Mouse (Mus musculus) liver, embryonic 14.5 days (tissue): Measurements from ENCODE around the gene Ncoa7. TPM values are rescaled to one million over a fixed set of nuclear protein-coding genes. Genes with fewer than 3 reads are reported as not detected.

Source experiments
- ATAC-seq: fragments of 200-750 bp; cut with Nextera tagmentation; 2 replicates; pipeline ENCODE4 v1.8.0; 2017; ENCODE audit warnings: moderate number of reproducible peaks, mild to moderate bottlenecking, moderate library complexity; ENCODE audit not compliant: insufficient read depth
- DNase-seq, 3 experiments: peaks; one replicate each; pipeline ENCODE4 v3.0.0-alpha.2; 2012 to 2013; ENCODE audit warnings: low read depth in 3 of 3, low spot score in 3 of 3
- H3K27ac ChIP-seq: fragments of 300-500 bp; sonication (generic); 2 replicates; pipeline ENCODE4 v1.5.1; 2014; ENCODE audit warnings: moderate library complexity, mild to moderate bottlenecking, control low read depth, inconsistent platforms
- H3K27me3 ChIP-seq: fragments of 300-500 bp; sonication (generic); 2 replicates; pipeline ENCODE4 v1.6.1; 2014; ENCODE audit warnings: mild to moderate bottlenecking, low read length, moderate library complexity; ENCODE audit not compliant: control insufficient read depth, insufficient read depth
- H3K36me3 ChIP-seq: fragments of 300-500 bp; sonication (generic); replicated peaks from 2 replicates; pipeline ENCODE4 v1.6.1; 2014; ENCODE audit warnings: low read depth; ENCODE audit not compliant: control insufficient read depth, insufficient read depth
- H3K4me1 ChIP-seq, 2 experiments: fragments of 200-500 bp in 1 of 2; fragments of 300-500 bp in 1 of 2; sonication (generic) in 1 of 2; replicated peaks; 2 replicates each; pipeline ENCODE4 v1.6.1; 2012 to 2014; ENCODE audit warnings: antibody characterized with exemption in 1 of 2, inconsistent platforms in 1 of 2, low read length in 1 of 2; ENCODE audit not compliant: control insufficient read depth in 2 of 2, insufficient read depth in 2 of 2
- H3K4me2 ChIP-seq: fragments of 300-500 bp; sonication (generic); 2 replicates; pipeline ENCODE4 v1.6.1; 2014; ENCODE audit warnings: low read depth, mild to moderate bottlenecking, control low read depth, moderate library complexity
- H3K4me3 ChIP-seq, 2 experiments: fragments of 200-500 bp in 1 of 2; fragments of 300-500 bp in 1 of 2; sonication (generic) in 1 of 2; 2 replicates each; pipeline ENCODE4 v1.5.1; 2012 to 2014; ENCODE audit warnings: low read depth in 2 of 2, low read length in 2 of 2, mild to moderate bottlenecking in 2 of 2, control low read depth in 1 of 2, inconsistent platforms in 1 of 2, moderate library complexity in 1 of 2; ENCODE audit not compliant: insufficient read depth in 1 of 2
- H3K9ac ChIP-seq: fragments of 300-500 bp; sonication (generic); replicated peaks from 2 replicates; pipeline ENCODE4 v1.6.1; 2014; ENCODE audit warnings: mild to moderate bottlenecking, control low read depth, moderate library complexity
- H3K9me3 ChIP-seq: fragments of 300-500 bp; sonication (generic); 2 replicates; pipeline ENCODE4 v1.6.1; 2016; ENCODE audit warnings: low read length, mixed read lengths; ENCODE audit not compliant: control insufficient read depth
- CTCF ChIP-seq: IDR thresholded peaks from 2 replicates; pipeline ENCODE4 v1.5.1; 2016; ENCODE audit warnings: antibody characterized with exemption, low read depth, control low read depth
- EP300 ChIP-seq: IDR thresholded peaks from 2 replicates; pipeline ENCODE4 v1.6.1; 2016; ENCODE audit warnings: antibody characterized with exemption, low read depth
- WGBS: fragments of 180-500 bp; shearing (Covaris S2); extraction: QIAGEN DNeasy Blood & Tissue Kit; methylation state at CpG from one replicate; pipeline ENCODE4 v1.1.7; 2014; ENCODE audit not compliant: insufficient replicate concordance; 5-methylcytosine and 5-hydroxymethylcytosine counted together
- polyA plus RNA-seq, 2 experiments: library from polyadenylated mRNA; depleted of rRNA in 1 of 2; stranded (reverse) in 1 of 2; unstranded in 1 of 2; fragments of >200 nt; fragmentation: Nextera tagmentation in 1 of 2; extraction: Ambion mirVana in 1 of 2; gene quantifications; 2 replicates each; pipeline versions ENCODE4 v1.2.1 to v1.2.3; 2012 to 2014

Ncoa7 gene
- polyA plus RNA-seq, 2 experiments: 7.7 to 10.6 TPM

GRCm38 (mm10) chr10:30796469-30797261 is 6.5 kb downstream of the Ncoa7 start:
- Histone ChIP-seq H3K4me1 (peaks cover 0 to 10% of the 10 kb centered on the region in 2 experiments; a peak in 2 of 4 replicates), H3K27ac (no peak overlapping the region), H3K4me3 (no peak overlapping the region), H3K27me3 (no peaks in the 10 kb centered on the region), H3K9me3 (no peaks in the 10 kb centered on the region), H3K4me2 (no peak overlapping the region), H3K9ac (no peak overlapping the region), H3K36me3 (peaks cover 7% of the 10 kb centered on the region; the same call in 1 of the 2 replicates)
- no peak for ATAC-seq
- no peak for DNase-seq
- no peak for TF ChIP-seq CTCF
- no peak for TF ChIP-seq EP300
- WGBS: 60% methylated on average over 5 of the region's 5 CpGs

- Histone ChIP-seq H3K27ac (no peak overlapping the region), H3K36me3 (peaks cover 7% of the 10 kb centered on the region; the same call in 1 of the 2 replicates), H3K27me3 (no peaks in the 10 kb centered on the region), H3K4me2 (no peak overlapping the region), H3K4me1 (peaks cover 10 to 13% of the 10 kb centered on the region in 2 experiments), H3K9me3 (no peaks in the 10 kb centered on the region), H3K9ac (no peak overlapping the region), H3K4me3 (no peak overlapping the region)
- ATAC-seq (no peak), DNase-seq (no peak)
- no peak for TF ChIP-seq EP300
- no peak for TF ChIP-seq CTCF
- 79% methylated on average over 3 of the region's 3 CpGs for WGBS
Observed at GRCm38 (mm10) chr10:30791016-30791415, 12.1 kb downstream of the Ncoa7 start.

GRCm38 (mm10) chr10:30789521-30789920 is 13.6 kb downstream of the Ncoa7 start:
- H3K4me1 ChIP-seq: peaks cover 10 to 14% of the 10 kb centered on the region in 2 experiments
- H3K4me3 ChIP-seq: no peak overlapping the region
- TF ChIP-seq CTCF: no peak
- no peak for TF ChIP-seq EP300
- WGBS: 90% methylated on average over 5 of the region's 5 CpGs
- H3K36me3 ChIP-seq: peaks cover 5% of the 10 kb centered on the region; the same call in 1 of the 2 replicates
- no peak overlapping the region for H3K27ac ChIP-seq
- no peak overlapping the region for H3K9ac ChIP-seq
- no peaks in the 10 kb centered on the region for H3K9me3 ChIP-seq
- no peak overlapping the region for H3K4me2 ChIP-seq
- no peaks in the 10 kb centered on the region for H3K27me3 ChIP-seq
- ATAC-seq (no peak), DNase-seq (no peak)

GRCm38 (mm10) chr10:30788340-30788721 is 14.8 kb downstream of the Ncoa7 start:
- H3K9me3 ChIP-seq: no peaks in the 10 kb centered on the region
- H3K27ac ChIP-seq: peak overlapping the region; percentile 9; the same call in 1 of the 2 replicates
- H3K4me3 ChIP-seq: no peak overlapping the region
- H3K27me3 ChIP-seq: no peaks in the 10 kb centered on the region
- ATAC-seq: peak; percentile 51; the same call in 1 of the 2 replicates
- no peak overlapping the region for H3K9ac ChIP-seq
- no peak overlapping the region for H3K4me2 ChIP-seq
- DNase-seq: no peak
- TF ChIP-seq CTCF (no peak), EP300 (no peak)
- no peaks in the 10 kb centered on the region for H3K36me3 ChIP-seq
- H3K4me1 ChIP-seq: peaks cover 10 to 14% of the 10 kb centered on the region in 2 experiments
- 44% methylated on average over 1 of the region's 1 CpGs for WGBS

GRCm38 (mm10) chr10:30787684-30788339 is 15.3 kb downstream of the Ncoa7 start:
- Histone ChIP-seq H3K27ac (peak overlapping the region; percentile 9; the same call in 1 of the 2 replicates), H3K4me2 (no peak overlapping the region), H3K27me3 (no peaks in the 10 kb centered on the region), H3K4me1 (peaks cover 10 to 14% of the 10 kb centered on the region in 2 experiments), H3K9me3 (no peaks in the 10 kb centered on the region), H3K9ac (no peak overlapping the region), H3K36me3 (no peaks in the 10 kb centered on the region), H3K4me3 (no peak overlapping the region)
- TF ChIP-seq EP300 (no peak), CTCF (no peak)
- WGBS: 47% methylated on average over 3 of the region's 3 CpGs
- DNase-seq: no peak
- peak; percentile 70 for ATAC-seq
